In genomic region chr2:124461378-124461851, GRCm38 (mm10) we compare ENCODE assay signal across 18 mouse cellular contexts.
DNase-seq lines count a peak whose midpoint lies in the region; ATAC-seq and TF ChIP-seq lines count a peak whose summit lies in the region.
"Had no signal": no experiment of that assay in that cellular context is flagged by ENCODE, and none has a peak within 500 bp of the region (broad histone marks: within the 10 kb centered on the region; RNA-seq: fewer than 3 reads in every experiment).

No protein-coding gene starts in this region.

- no peak for DNase-seq in heart, embryonic 10.5 days (ENCODE audit: low spot score)
- DNase-seq in heart, postnatal 14 days: no peak
- DNase-seq in kidney, postnatal 14 days: peak; percentile 12
- DNase-seq in kidney, adult 9 months: no peak
- peak; percentile 35 for DNase-seq in lung, postnatal 0 days (ENCODE audit: low spot score)
- no peak for DNase-seq in adrenal gland, postnatal 10 days
- no peak for DNase-seq in left cerebral cortex, postnatal 25 days (ENCODE audit: low spot score in 2 of 2)
- DNase-seq: B cell, adult 2 months; cerebellum, adult 8-10 months; embryo, embryonic 11 days; right cerebral cortex, postnatal 4 days; thymus, postnatal 36 days had no signal

- TF ChIP-seq EP300 in lung, postnatal 0 days (IDR thresholded peaks at IDR 0.05): peak; percentile 74

- 11% methylated on average over 3 of the region's 3 CpGs for WGBS in heart, embryonic 10.5 days
- WGBS in embryonic facial prominence, embryonic 15.5 days: 36% methylated on average over 3 of the region's 3 CpGs
- 20% methylated on average over 3 of the region's 3 CpGs for WGBS in lung, postnatal 0 days

- no peak overlapping the region for H3K4me3 ChIP-seq in heart, embryonic 10.5 days
- no peak overlapping the region for H3K4me3 ChIP-seq in embryonic facial prominence, embryonic 15.5 days (replicated peaks)
- H3K4me3 ChIP-seq in lung, postnatal 0 days (ENCODE audit: low read depth, low read length): no peak overlapping the region
- H3K4me3 ChIP-seq: forebrain, embryonic 12.5 days; hindbrain, embryonic 12.5 days; layer of hippocampus, adult 2 months; liver, embryonic 15.5 days; stomach, embryonic 15.5 days had no signal

- no peak for ATAC-seq in embryonic facial prominence, embryonic 15.5 days (ENCODE audit: insufficient number of reproducible peaks, low FRiP score, low TSS enrichment, low read depth)
- ATAC-seq in lung, postnatal 0 days: peak; percentile 57

- no peak overlapping the region for H3K9ac ChIP-seq in embryonic facial prominence, embryonic 15.5 days
- no peak overlapping the region for H3K9ac ChIP-seq in lung, postnatal 0 days (replicated peaks; ENCODE audit: low read depth)
- H3K9ac ChIP-seq: forebrain, embryonic 12.5 days; hindbrain, embryonic 12.5 days; liver, embryonic 15.5 days; stomach, embryonic 15.5 days had no signal

- TF ChIP-seq CTCF in lung, postnatal 0 days (IDR thresholded peaks at IDR 0.05): no peak

- H3K4me2 ChIP-seq in embryonic facial prominence, embryonic 15.5 days (replicated peaks): no peak overlapping the region
- no peak overlapping the region for H3K4me2 ChIP-seq in lung, postnatal 0 days (replicated peaks; ENCODE audit: low read depth, low read length)
- H3K4me2 ChIP-seq: forebrain, embryonic 12.5 days; hindbrain, embryonic 12.5 days; liver, embryonic 15.5 days; stomach, embryonic 15.5 days had no signal

- H3K27me3 ChIP-seq in heart, embryonic 10.5 days (ENCODE audit: insufficient read depth, poor library complexity, severe bottlenecking): no peaks in the 10 kb centered on the region
- no peaks in the 10 kb centered on the region for H3K27me3 ChIP-seq in embryonic facial prominence, embryonic 15.5 days
- H3K27me3 ChIP-seq in lung, postnatal 0 days (replicated peaks; ENCODE audit: insufficient read depth, low read length): no peaks in the 10 kb centered on the region
- H3K27me3 ChIP-seq: hindbrain, embryonic 12.5 days; liver, embryonic 15.5 days; stomach, embryonic 15.5 days had no signal

- intact Hi-C loops in heart, postnatal 14 days (cut with DNase I): no loop called here
- intact Hi-C loops in left cerebral cortex, postnatal 25 days (cut with DNase I): no loop called here

- H3K4me1 ChIP-seq in heart, embryonic 10.5 days: peaks cover 37% of the 10 kb centered on the region
- no peaks in the 10 kb centered on the region for H3K4me1 ChIP-seq in embryonic facial prominence, embryonic 15.5 days
- H3K4me1 ChIP-seq in lung, postnatal 0 days (ENCODE audit: insufficient read depth, low read depth, low read length): peaks cover 8% of the 10 kb centered on the region; the same call in 1 of the 2 replicates
- H3K4me1 ChIP-seq: liver, embryonic 15.5 days; stomach, embryonic 15.5 days had no signal

- no peaks in the 10 kb centered on the region for H3K9me3 ChIP-seq in heart, embryonic 10.5 days
- no peaks in the 10 kb centered on the region for H3K9me3 ChIP-seq in embryonic facial prominence, embryonic 15.5 days (replicated peaks)
- no peaks in the 10 kb centered on the region for H3K9me3 ChIP-seq in lung, postnatal 0 days (ENCODE audit: low read length)
- H3K9me3 ChIP-seq: forebrain, embryonic 12.5 days; hindbrain, embryonic 12.5 days; liver, embryonic 15.5 days; stomach, embryonic 15.5 days had no signal

- H3K36me3 ChIP-seq in heart, embryonic 10.5 days: no peaks in the 10 kb centered on the region
- H3K36me3 ChIP-seq in embryonic facial prominence, embryonic 15.5 days: no peaks in the 10 kb centered on the region
- H3K36me3 ChIP-seq in lung, postnatal 0 days (ENCODE audit: insufficient read depth, low read length): no peaks in the 10 kb centered on the region
- H3K36me3 ChIP-seq: forebrain, embryonic 12.5 days; hindbrain, embryonic 12.5 days; liver, embryonic 15.5 days; stomach, embryonic 15.5 days had no signal

- H3K27ac ChIP-seq in heart, embryonic 10.5 days: peak overlapping the region; percentile 77
- peak overlapping the region; percentile 44; the same call in 1 of the 2 replicates for H3K27ac ChIP-seq in embryonic facial prominence, embryonic 15.5 days (replicated peaks)
- H3K27ac ChIP-seq in lung, postnatal 0 days (ENCODE audit: low read length): peak overlapping the region; percentile 16; the same call in 1 of the 2 replicates
- H3K27ac ChIP-seq: forebrain, embryonic 12.5 days; hindbrain, embryonic 12.5 days; layer of hippocampus, adult 2 months; liver, embryonic 15.5 days; stomach, embryonic 15.5 days had no signal

Comparison
In these comparisons a context has a peak if more than half of its experiments do, and no peak if none do; other contexts are left out.
1. DNase-seq: peak in kidney, postnatal 14 days (single experiment) and lung, postnatal 0 days (single experiment); none in heart, embryonic 10.5 days (single experiment), heart, postnatal 14 days (0 of 2), kidney, adult 9 months (single experiment), adrenal gland, postnatal 10 days (single experiment) and left cerebral cortex, postnatal 25 days (0 of 2).
2. H3K27ac ChIP-seq: peak in every context shown above with its lines; median percentile 77 in heart, embryonic 10.5 days; 44 in embryonic facial prominence, embryonic 15.5 days; 16 in lung, postnatal 0 days.